Mouse (Mus musculus): ENCODE measurements at regions not wholly inside any gene's neighbourhood (a gene's known extent, or its start where the extent isn't known, plus 50 kb on each side); places are given as distances from the start of the nearest gene placed in this dataset.

DNA sequence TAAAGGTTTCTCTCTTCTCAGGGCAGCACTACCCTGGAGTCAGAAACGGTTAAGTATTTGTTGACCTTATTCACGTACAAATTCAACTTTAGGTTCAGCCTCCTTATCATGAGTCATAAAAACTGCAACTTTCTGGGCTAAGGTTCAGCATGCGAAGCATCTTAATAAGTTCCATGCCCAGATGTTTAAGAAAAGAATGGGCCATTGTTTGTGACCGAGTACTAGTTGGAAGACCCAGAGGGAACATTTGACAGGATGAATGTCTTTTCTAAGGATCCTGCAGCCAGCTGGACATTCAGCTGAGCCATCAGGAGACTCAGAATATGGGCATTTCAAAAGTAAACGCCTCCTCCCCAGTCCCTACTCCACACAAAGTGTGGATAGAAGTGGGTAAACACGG, 183.5 kb upstream of the Lrig3 start:
- no peak overlapping the region for H3K9ac ChIP-seq (ENCODE audit: low read depth, low read length)
- no peaks in the 10 kb centered on the region for H3K79me2 ChIP-seq (replicated peaks; ENCODE audit: control insufficient read depth, insufficient read depth, low read length)
- no peak for DNase-seq
- WGBS: 44% methylated on average over 6 of the region's 6 CpGs
- no peak overlapping the region for H3K27ac ChIP-seq
- intact Hi-C loops (cut with DNase I): loop anchor here (10.0 kb wide), 1 partner anchor 552 kb away; no protein-coding TSS in a partner anchor
- peaks cover 4% of the 10 kb centered on the region for H3K4me1 ChIP-seq (ENCODE audit: control insufficient read depth, insufficient read depth, low read length)
- no peak overlapping the region for H3K4me3 ChIP-seq
- H3K27me3 ChIP-seq (ENCODE audit: control insufficient read depth, insufficient read depth, low read length): no peaks in the 10 kb centered on the region
- TF ChIP-seq EP300 (IDR thresholded peaks at IDR 0.05; ENCODE audit: insufficient read depth, low read depth, low read length): no peak
- no peak for TF ChIP-seq POLR2A (IDR thresholded peaks at IDR 0.05; ENCODE audit: insufficient read depth, low read depth, low read length)
- TF ChIP-seq CTCF (IDR thresholded peaks at IDR 0.05): no peak
- H3K36me3 ChIP-seq (ENCODE audit: control insufficient read depth, insufficient read depth, low read length): no peaks in the 10 kb centered on the region

DNA sequence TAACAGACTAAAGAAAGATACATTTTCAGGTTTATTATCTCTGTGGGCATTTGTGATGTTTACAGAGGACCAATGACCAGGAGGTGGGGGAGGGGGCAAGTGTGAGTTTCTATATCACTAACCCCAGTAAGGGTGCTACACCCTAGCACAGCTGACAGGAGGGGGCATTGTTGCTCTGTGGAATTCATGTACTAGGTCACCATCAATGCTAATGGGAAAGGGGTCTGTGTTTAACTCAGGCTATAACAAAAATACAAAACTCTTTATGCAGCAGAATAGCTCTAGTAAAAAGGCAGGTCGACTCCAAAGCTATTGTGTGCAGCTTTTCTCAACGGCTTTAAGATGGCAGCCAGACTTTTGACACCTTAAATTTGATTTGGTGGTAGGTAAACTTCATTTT, 181.1 kb upstream of the Lrig3 start:
- no peaks in the 10 kb centered on the region; the same call in 1 of the 2 replicates for H3K27me3 ChIP-seq (ENCODE audit: control insufficient read depth, insufficient read depth, low read length)
- intact Hi-C loops (cut with DNase I): loop anchor here (5.0 to 10.0 kb wide), 2 partner anchors 212 to 550 kb away; no protein-coding TSS in a partner anchor
- peaks cover 4% of the 10 kb centered on the region for H3K4me1 ChIP-seq (ENCODE audit: control insufficient read depth, insufficient read depth, low read length)
- TF ChIP-seq CTCF (IDR thresholded peaks at IDR 0.05) (peak; percentile 61), POLR2A (IDR thresholded peaks at IDR 0.05; ENCODE audit: insufficient read depth, low read depth, low read length) (no peak), EP300 (IDR thresholded peaks at IDR 0.05; ENCODE audit: insufficient read depth, low read depth, low read length) (no peak)
- H3K27ac ChIP-seq: no peak overlapping the region
- no peaks in the 10 kb centered on the region for H3K79me2 ChIP-seq (replicated peaks; ENCODE audit: control insufficient read depth, insufficient read depth, low read length)
- WGBS: 19% methylated on average over 2 of the region's 2 CpGs
- no peak overlapping the region for H3K4me3 ChIP-seq
- H3K36me3 ChIP-seq (ENCODE audit: control insufficient read depth, insufficient read depth, low read length): no peaks in the 10 kb centered on the region
- no peak for DNase-seq
- H3K9ac ChIP-seq (ENCODE audit: low read depth, low read length): no peak overlapping the region

DNA sequence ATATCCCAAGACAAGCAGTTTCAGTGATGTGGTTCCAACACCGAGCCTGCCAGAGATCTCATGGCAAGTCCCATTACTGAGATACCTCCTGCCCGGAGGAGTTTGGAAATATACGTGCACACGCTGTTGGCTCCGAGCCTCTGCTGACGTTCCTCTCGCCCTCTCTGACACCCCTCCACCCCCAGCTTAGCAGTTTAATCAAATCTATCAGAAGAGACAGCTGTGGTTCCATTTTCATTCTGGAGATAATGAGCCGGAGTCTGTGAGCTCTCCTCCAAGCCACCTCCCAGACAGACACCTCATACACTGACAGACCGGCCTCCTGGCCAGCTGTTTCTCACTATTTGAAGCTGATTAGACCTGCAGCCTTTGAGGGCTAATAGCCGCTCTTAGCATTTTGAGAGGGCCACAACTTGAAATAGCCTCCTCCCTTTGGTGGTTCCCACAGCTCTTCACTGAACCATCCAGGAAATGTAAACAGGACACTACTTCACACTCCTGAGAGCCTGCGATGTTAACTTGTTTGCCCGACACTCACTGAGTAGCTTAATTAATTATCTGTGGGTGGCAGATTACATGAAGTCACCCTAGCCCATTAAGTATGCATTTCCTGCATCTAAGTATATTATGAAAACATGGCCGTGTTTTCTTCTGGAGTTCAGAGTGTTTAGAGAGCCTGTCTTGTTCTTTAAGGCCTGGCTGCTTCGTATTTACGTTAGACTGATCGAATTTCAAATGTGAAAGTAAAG, 180.3 kb upstream of the Lrig3 start:
- TF ChIP-seq CTCF (IDR thresholded peaks at IDR 0.05): no peak
- TF ChIP-seq POLR2A (IDR thresholded peaks at IDR 0.05; ENCODE audit: insufficient read depth, low read depth, low read length): no peak
- TF ChIP-seq EP300 (IDR thresholded peaks at IDR 0.05; ENCODE audit: insufficient read depth, low read depth, low read length): no peak
- Histone ChIP-seq H3K36me3 (ENCODE audit: control insufficient read depth, insufficient read depth, low read length) (no peaks in the 10 kb centered on the region), H3K4me1 (ENCODE audit: control insufficient read depth, insufficient read depth, low read length) (peaks cover 4% of the 10 kb centered on the region), H3K9ac (ENCODE audit: low read depth, low read length) (no peak overlapping the region), H3K4me3 (no peak overlapping the region), H3K79me2 (replicated peaks; ENCODE audit: control insufficient read depth, insufficient read depth, low read length) (no peaks in the 10 kb centered on the region), H3K27ac (no peak overlapping the region), H3K27me3 (ENCODE audit: control insufficient read depth, insufficient read depth, low read length) (no peaks in the 10 kb centered on the region; the same call in 1 of the 2 replicates)
- WGBS: 21% methylated on average over 16 of the region's 16 CpGs
- intact Hi-C loops (cut with DNase I): loop anchor here (5.0 to 10.0 kb wide), 2 partner anchors 212 to 549 kb away; no protein-coding TSS in a partner anchor
- no peak for DNase-seq

DNA sequence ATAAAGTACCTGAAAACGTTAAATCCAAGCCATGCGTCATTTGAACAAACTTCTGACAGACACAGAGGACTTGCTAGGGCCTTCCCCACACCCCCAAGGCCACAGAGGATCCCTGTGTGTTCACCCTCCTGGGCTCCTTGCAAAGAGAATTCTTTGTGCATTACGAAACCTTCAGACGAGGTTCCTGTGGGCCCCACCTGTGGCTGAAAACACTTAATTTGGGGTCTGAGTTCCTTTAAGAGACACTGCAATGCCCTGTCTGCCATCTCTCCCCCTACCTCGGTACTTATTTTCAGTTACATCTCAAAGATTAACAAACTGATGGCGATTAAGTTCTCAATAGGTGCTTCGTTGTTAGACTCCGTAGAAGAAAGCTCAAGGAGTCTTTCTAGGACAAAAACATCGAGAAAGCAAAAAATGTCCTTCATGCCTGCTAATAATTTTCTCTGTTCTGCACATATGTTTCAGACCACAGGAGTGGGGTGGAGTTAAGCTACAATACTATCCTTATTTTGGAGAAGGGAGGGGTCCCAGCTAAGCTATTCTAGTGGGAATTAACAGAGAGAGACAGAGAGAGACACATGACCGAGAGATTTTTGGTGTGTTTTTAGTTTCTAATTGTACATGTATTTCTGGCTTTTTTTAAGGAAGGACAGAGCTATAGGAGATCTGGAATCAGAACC, 179.6 kb upstream of the Lrig3 start:
- Histone ChIP-seq H3K4me3 (no peak overlapping the region), H3K27me3 (ENCODE audit: control insufficient read depth, insufficient read depth, low read length) (no peaks in the 10 kb centered on the region; the same call in 1 of the 2 replicates), H3K79me2 (replicated peaks; ENCODE audit: control insufficient read depth, insufficient read depth, low read length) (no peaks in the 10 kb centered on the region), H3K4me1 (ENCODE audit: control insufficient read depth, insufficient read depth, low read length) (peaks cover 4% of the 10 kb centered on the region), H3K36me3 (ENCODE audit: control insufficient read depth, insufficient read depth, low read length) (no peaks in the 10 kb centered on the region), H3K27ac (no peak overlapping the region), H3K9ac (ENCODE audit: low read depth, low read length) (no peak overlapping the region)
- TF ChIP-seq POLR2A (IDR thresholded peaks at IDR 0.05; ENCODE audit: insufficient read depth, low read depth, low read length) (no peak), CTCF (IDR thresholded peaks at IDR 0.05) (no peak), EP300 (IDR thresholded peaks at IDR 0.05; ENCODE audit: insufficient read depth, low read depth, low read length) (no peak)
- intact Hi-C loops (cut with DNase I): loop anchor here (5.0 to 10.0 kb wide), 2 partner anchors 211 to 548 kb away; no protein-coding TSS in a partner anchor
- DNase-seq: no peak
- WGBS: 28% methylated on average over 10 of the region's 10 CpGs

DNA sequence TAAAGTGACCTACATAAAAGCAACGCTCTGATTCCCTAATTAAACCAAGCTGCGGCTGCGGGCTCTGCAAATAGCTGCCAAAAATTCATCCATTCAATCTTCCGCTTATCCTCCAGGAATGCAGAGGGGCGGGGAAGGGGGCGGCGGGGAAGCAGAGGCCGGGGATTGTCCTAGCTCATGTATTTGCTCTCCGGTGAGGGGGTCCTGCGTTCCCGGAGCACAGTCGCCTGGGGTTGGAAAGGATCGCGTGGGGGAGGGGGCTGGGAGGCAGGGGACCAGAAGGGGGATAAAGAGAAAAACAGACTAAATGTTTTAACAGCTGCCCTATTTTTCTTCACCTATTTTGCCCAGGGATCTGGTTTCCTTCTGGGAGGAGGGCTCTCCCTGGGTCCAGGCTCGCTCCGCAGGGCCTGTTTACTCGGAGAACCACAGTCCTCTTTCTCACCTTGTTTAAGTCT, 179.1 kb upstream of the Lrig3 start:
- H3K4me3 ChIP-seq: no peak overlapping the region
- H3K79me2 ChIP-seq (replicated peaks; ENCODE audit: control insufficient read depth, insufficient read depth, low read length): no peaks in the 10 kb centered on the region
- peaks cover 4% of the 10 kb centered on the region for H3K4me1 ChIP-seq (ENCODE audit: control insufficient read depth, insufficient read depth, low read length)
- H3K9ac ChIP-seq (ENCODE audit: low read depth, low read length): no peak overlapping the region
- no peak for DNase-seq
- 9% methylated on average over 17 of the region's 17 CpGs for WGBS
- no peaks in the 10 kb centered on the region; the same call in 1 of the 2 replicates for H3K27me3 ChIP-seq (ENCODE audit: control insufficient read depth, insufficient read depth, low read length)
- no peaks in the 10 kb centered on the region for H3K36me3 ChIP-seq (ENCODE audit: control insufficient read depth, insufficient read depth, low read length)
- H3K27ac ChIP-seq: no peak overlapping the region
- TF ChIP-seq EP300 (IDR thresholded peaks at IDR 0.05; ENCODE audit: insufficient read depth, low read depth, low read length): no peak
- TF ChIP-seq POLR2A (IDR thresholded peaks at IDR 0.05; ENCODE audit: insufficient read depth, low read depth, low read length): no peak
- TF ChIP-seq CTCF (IDR thresholded peaks at IDR 0.05): no peak
- intact Hi-C loops (cut with DNase I): loop anchor here (5.0 to 10.0 kb wide), 2 partner anchors 210 to 548 kb away; no protein-coding TSS in a partner anchor

Measured in heart, adult 2 months (tissue).